Mouse (Mus musculus) MEL (cell line): Measurements from ENCODE around the gene Limk1. TPM values are rescaled to one million over a fixed set of nuclear protein-coding genes. Genes with fewer than 3 reads are reported as not detected.
A peak's percentile ranks its signal among the peaks of the same experiment; 100 is the strongest.

Source experiments
- DNase-seq: peaks from one replicate; pipeline ENCODE4 v3.0.0; 2011; ENCODE audit warnings: low read depth, low spot score
- H3K27ac ChIP-seq: 2 replicates; pipeline ENCODE4 v1.5.1; 2012; ENCODE audit warnings: low read depth, mild to moderate bottlenecking, control low read depth, low read length, moderate library complexity; ENCODE audit not compliant: control insufficient read depth
- H3K27me3 ChIP-seq, 2 experiments: fragments of 150-350 bp in 1 of 2; sonication (generic) in 1 of 2; 2 replicates each; pipeline ENCODE4 v1.6.1; 2012; ENCODE audit warnings: low read length in 2 of 2, mild to moderate bottlenecking in 2 of 2, improper control_type of control experiment in 1 of 2, moderate library complexity in 1 of 2; ENCODE audit not compliant: insufficient read depth in 2 of 2, control insufficient read depth in 1 of 2
- H3K36me3 ChIP-seq, 2 experiments: 2 replicates each; pipeline ENCODE4 v1.6.1; 2012 to 2014; ENCODE audit warnings: low read length in 2 of 2, improper control_type of control experiment in 1 of 2, inconsistent platforms in 1 of 2, mild to moderate bottlenecking in 1 of 2; ENCODE audit not compliant: insufficient read depth in 2 of 2, control insufficient read depth in 1 of 2
- H3K4me1 ChIP-seq, 2 experiments: fragments of 150-350 bp in 1 of 2; sonication (generic) in 1 of 2; 2 replicates each; pipeline ENCODE4 v1.6.1; 2012; ENCODE audit warnings: low read length in 2 of 2, improper control_type of control experiment in 1 of 2, mild to moderate bottlenecking in 1 of 2; ENCODE audit not compliant: insufficient read depth in 2 of 2, control insufficient read depth in 1 of 2
- H3K4me3 ChIP-seq, 2 experiments: fragments of 150-350 bp in 1 of 2; sonication (generic) in 1 of 2; 2 replicates each; pipeline ENCODE4 v1.5.1; 2012; ENCODE audit warnings: low read depth in 2 of 2, low read length in 2 of 2, mild to moderate bottlenecking in 2 of 2, moderate library complexity in 2 of 2, control low read depth in 1 of 2, improper control_type of control experiment in 1 of 2; ENCODE audit not compliant: control insufficient read depth in 1 of 2, insufficient read depth in 1 of 2
- H3K79me2 ChIP-seq: 2 replicates; pipeline ENCODE4 v1.6.1; 2012; ENCODE audit warnings: mild to moderate bottlenecking, low read length, moderate library complexity; ENCODE audit not compliant: control insufficient read depth, poor library complexity, insufficient read depth
- H3K9ac ChIP-seq: 2 replicates; pipeline ENCODE4 v1.6.1; 2012; ENCODE audit warnings: low read depth, mild to moderate bottlenecking, control low read depth, low read length, moderate library complexity; ENCODE audit not compliant: control insufficient read depth, poor library complexity, severe bottlenecking
- H3K9me3 ChIP-seq: fragments of 150-350 bp; sonication (generic); replicated peaks from 2 replicates; pipeline ENCODE4 v1.6.1; 2012; ENCODE audit warnings: mild to moderate bottlenecking, low read length, improper control_type of control experiment, moderate library complexity; ENCODE audit not compliant: insufficient read depth
- CTCF ChIP-seq, 3 experiments: IDR thresholded peaks in 2 of 3; conservative IDR thresholded peaks in 1 of 3; 2 replicates each; pipeline ENCODE4 v1.5.1; 2011 to 2012; ENCODE audit warnings: low read length in 3 of 3, low read depth in 2 of 3, mild to moderate bottlenecking in 2 of 3, improper control_type of control experiment in 1 of 3, inconsistent platforms in 1 of 3, mixed read lengths in 1 of 3, moderate library complexity in 1 of 3; ENCODE audit not compliant: control insufficient read depth in 1 of 3, insufficient read depth in 1 of 3, poor library complexity in 1 of 3, severe bottlenecking in 1 of 3
- E2F4 ChIP-seq: IDR thresholded peaks from 2 replicates; pipeline ENCODE4 v1.6.1; 2011; ENCODE audit warnings: low read depth, low read length, improper control_type of control experiment, borderline replicate concordance
- ELF1 ChIP-seq: IDR thresholded peaks from 2 replicates; pipeline ENCODE4 v1.6.1; 2014; ENCODE audit warnings: low read depth, mild to moderate bottlenecking, inconsistent platforms, low read length, improper control_type of control experiment, moderate library complexity
- GABPA ChIP-seq: IDR thresholded peaks from 2 replicates; pipeline ENCODE4 v1.6.1; 2012; ENCODE audit warnings: low read depth, mild to moderate bottlenecking, inconsistent platforms, low read length, improper control_type of control experiment, moderate library complexity
- GATA1 ChIP-seq: IDR thresholded peaks from 2 replicates; pipeline ENCODE4 v1.6.1; 2011; ENCODE audit warnings: low read depth, low read length, improper control_type of control experiment
- HCFC1 ChIP-seq: IDR thresholded peaks from 2 replicates; pipeline ENCODE4 v1.6.1; 2012; ENCODE audit warnings: low read depth, mild to moderate bottlenecking, inconsistent platforms, low read length, improper control_type of control experiment, moderate library complexity
- MAX ChIP-seq: IDR thresholded peaks from 2 replicates; pipeline ENCODE4 v1.6.1; 2011; ENCODE audit warnings: low read length, improper control_type of control experiment
- MAZ ChIP-seq: IDR thresholded peaks from 2 replicates; pipeline ENCODE4 v1.6.1; 2012; ENCODE audit warnings: low read depth, mild to moderate bottlenecking, inconsistent platforms, low read length, improper control_type of control experiment
- MXI1 ChIP-seq: IDR thresholded peaks from 2 replicates; pipeline ENCODE4 v1.6.1; 2011; ENCODE audit warnings: mild to moderate bottlenecking, low read depth, low read length, improper control_type of control experiment
- MYC ChIP-seq: IDR thresholded peaks from 2 replicates; pipeline ENCODE4 v1.6.1; 2011; ENCODE audit warnings: low read depth, mild to moderate bottlenecking, low read length, improper control_type of control experiment, moderate library complexity
- NELFE ChIP-seq: IDR thresholded peaks from 2 replicates; pipeline ENCODE4 v1.6.1; 2011; ENCODE audit warnings: low read depth, low read length, improper control_type of control experiment
- NRF1 ChIP-seq: IDR thresholded peaks from 2 replicates; pipeline ENCODE4 v1.6.1; 2014; ENCODE audit warnings: low read depth, mild to moderate bottlenecking, inconsistent platforms, low read length, improper control_type of control experiment, moderate library complexity; ENCODE audit not compliant: poor library complexity, insufficient read depth, severe bottlenecking
- POLR2A ChIP-seq, 2 experiments: IDR thresholded peaks; 2 replicates each; pipeline ENCODE4 v1.6.1; 2011 to 2012; ENCODE audit warnings: low read length in 2 of 2, mild to moderate bottlenecking in 2 of 2, control low read depth in 1 of 2, improper control_type of control experiment in 1 of 2, low read depth in 1 of 2, moderate library complexity in 1 of 2; ENCODE audit not compliant: control insufficient read depth in 1 of 2, insufficient read depth in 1 of 2, poor library complexity in 1 of 2
- POLR2AphosphoS2 ChIP-seq: IDR thresholded peaks from 2 replicates; pipeline ENCODE4 v1.6.1; 2011; ENCODE audit warnings: low read length, improper control_type of control experiment
- POLR2AphosphoS5 ChIP-seq: IDR thresholded peaks from 2 replicates; pipeline ENCODE4 v1.6.1; 2012; ENCODE audit warnings: low read depth, borderline replicate concordance, mild to moderate bottlenecking, inconsistent platforms, low read length, moderate library complexity, mixed read lengths
- SIN3A ChIP-seq: IDR thresholded peaks from 2 replicates; pipeline ENCODE4 v1.6.1; 2012; ENCODE audit warnings: low read length, improper control_type of control experiment, inconsistent platforms
- TBP ChIP-seq: IDR thresholded peaks from 2 replicates; pipeline ENCODE4 v1.8.0; 2011; ENCODE audit warnings: low read depth, low read length, improper control_type of control experiment
- TCF12 ChIP-seq: IDR thresholded peaks from 2 replicates; pipeline ENCODE4 v1.6.1; 2014; ENCODE audit warnings: low read depth, mild to moderate bottlenecking, inconsistent platforms, low read length, improper control_type of control experiment, moderate library complexity
- UBTF ChIP-seq: IDR thresholded peaks from 2 replicates; pipeline ENCODE4 v1.6.1; 2012; ENCODE audit warnings: low read depth, mild to moderate bottlenecking, inconsistent platforms, low read length, improper control_type of control experiment, moderate library complexity, borderline replicate concordance; ENCODE audit not compliant: insufficient read depth
- USF1 ChIP-seq: IDR thresholded peaks from 2 replicates; pipeline ENCODE4 v1.6.1; 2014; ENCODE audit warnings: low read depth, mild to moderate bottlenecking, inconsistent platforms, low read length, improper control_type of control experiment, moderate library complexity
- USF2 ChIP-seq, 2 experiments: IDR thresholded peaks; 2 replicates each; pipeline ENCODE4 v1.6.1; 2011 to 2012; ENCODE audit warnings: improper control_type of control experiment in 2 of 2, low read length in 2 of 2, borderline replicate concordance in 1 of 2, inconsistent platforms in 1 of 2, low read depth in 1 of 2, mild to moderate bottlenecking in 1 of 2; ENCODE audit not compliant: insufficient read depth in 1 of 2
- ZMIZ1 ChIP-seq: IDR thresholded peaks from 2 replicates; pipeline ENCODE4 v1.6.1; 2012; ENCODE audit warnings: low read depth, mild to moderate bottlenecking, inconsistent platforms, low read length, improper control_type of control experiment, moderate library complexity
- ZNF384 ChIP-seq: IDR thresholded peaks from 2 replicates; pipeline ENCODE4 v1.6.1; 2012; ENCODE audit warnings: low read depth, mild to moderate bottlenecking, inconsistent platforms, low read length, improper control_type of control experiment
- polyA plus RNA-seq, 2 experiments: library from polyadenylated mRNA; stranded (reverse) in 1 of 2; unstranded in 1 of 2; fragments of >175 nt in 1 of 2; fragments of >200 nt in 1 of 2; gene quantifications; 2 replicates each; pipeline versions ENCODE4 v1.2.1 to v1.2.4; 2012; ENCODE audit warnings: low replicate concordance in 2 of 2, low read depth in 1 of 2; ENCODE audit not compliant: insufficient read length in 2 of 2, insufficient read depth in 1 of 2, missing spikeins in 1 of 2
- total RNA-seq: library from RNA; depleted of rRNA; stranded (reverse); fragments of 300-350 nt; gene quantifications from 2 replicates; pipeline ENCODE4 v1.2.3, GENCODE M21; 2012

The Limk1 gene
- total and polyA plus RNA-seq, 3 experiments = 7.3 to 14.8 TPM; not detected in 1

GRCm38 (mm10) chr5:134640371-134640770, 48.0 kb downstream of the Limk1 start:
- no peak for DNase-seq
- peaks cover 38% of the 10 kb centered on the region for H3K79me2 ChIP-seq

GRCm38 (mm10) chr5:134639269-134639682, 49.1 kb downstream of the Limk1 start, which contains the start of gene Eif4h:
Eif4h (minus strand) TSS chr5:134639490.
- peak; percentile 97 for TF ChIP-seq MXI1
- TF ChIP-seq SIN3A = peak; percentile 64
- TF ChIP-seq CTCF (IDR thresholded peaks at IDR 0.05 in 2 of 3, conservative IDR thresholded peaks at IDR 0.05 in 1 of 3; ENCODE audit: control insufficient read depth in 1 of 3, insufficient read depth in 1 of 3, low read depth in 2 of 3, low read length in 3 of 3, poor library complexity in 1 of 3, severe bottlenecking in 1 of 3) = 0 out of 6 replicates have a peak, but pooled peaks of 1 of the 3 experiments have one; percentile 1
- TF ChIP-seq USF2 (IDR thresholded peaks at IDR 0.05; ENCODE audit: borderline replicate concordance in 1 of 2, insufficient read depth in 1 of 2, low read depth in 1 of 2, low read length in 2 of 2) = no peak
- TF ChIP-seq ZMIZ1 = peak; percentile 92
- peak; percentile 86 for TF ChIP-seq MAZ
- TF ChIP-seq E2F4 = no peak
- TF ChIP-seq MAX = peak; percentile 97
- peak; percentile 73 for TF ChIP-seq ELF1
- peak; percentile 88 to 96 for TF ChIP-seq POLR2A (IDR thresholded peaks at IDR 0.05; ENCODE audit: control insufficient read depth in 1 of 2, insufficient read depth in 1 of 2, low read depth in 1 of 2, low read length in 2 of 2, poor library complexity in 1 of 2)
- TF ChIP-seq POLR2AphosphoS5 = no peak
- peak; percentile 85 for TF ChIP-seq NELFE
- peak; percentile 85 for TF ChIP-seq POLR2AphosphoS2
- peak; percentile 66 for TF ChIP-seq TCF12
- TF ChIP-seq GABPA = no peak
- TF ChIP-seq USF1 = peak; percentile 84
- peak; percentile 85 for TF ChIP-seq NRF1
- peak; percentile 92 for TF ChIP-seq MYC
- peak; percentile 83 for TF ChIP-seq HCFC1
- TF ChIP-seq TBP = peak; percentile 82
- peaks cover 17 to 31% of the 10 kb centered on the region in 2 experiments for H3K36me3 ChIP-seq
- no peaks in the 10 kb centered on the region for H3K27me3 ChIP-seq
- DNase-seq = peak; percentile 96
- peak within 1 kb of the TSS; percentile 85 to 100 for H3K4me3 ChIP-seq
- peaks cover 48% of the 10 kb centered on the region for H3K79me2 ChIP-seq
- peak within 1 kb of the TSS; percentile 85 for H3K27ac ChIP-seq
- H3K9me3 ChIP-seq = no peaks in the 10 kb centered on the region
- H3K4me1 ChIP-seq = peaks cover 12 to 14% of the 10 kb centered on the region in 2 experiments
- peak within 1 kb of the TSS; percentile 99 for H3K9ac ChIP-seq

More at GRCm38 (mm10) chr5:134640371-134640770, 48.0 kb downstream of the Limk1 start:
- no peaks in the 10 kb centered on the region for H3K9me3 ChIP-seq
- H3K4me1 ChIP-seq = peaks cover 9 to 14% of the 10 kb centered on the region in 2 experiments
- H3K9ac ChIP-seq = peak overlapping the region; percentile 11; the same call in 1 of the 2 replicates
- H3K27me3 ChIP-seq = no peaks in the 10 kb centered on the region
- TF ChIP-seq E2F4 = no peak
- TF ChIP-seq GATA1 = no peak
- peak; percentile 81; the same call in 1 of the 2 replicates for TF ChIP-seq ZNF384
- no peak for TF ChIP-seq UBTF
- peak; percentile 38; the same call in 1 of the 2 replicates for TF ChIP-seq SIN3A
- TF ChIP-seq, all 39 proteins: peak for 2
- no peak overlapping the region for H3K4me3 ChIP-seq
- H3K27ac ChIP-seq = no peak overlapping the region; the same call in 1 of the 2 replicates
- H3K36me3 ChIP-seq = peaks cover 12 to 25% of the 10 kb centered on the region in 2 experiments
